Mouse (Mus musculus) liver, postnatal 0 days (tissue): ENCODE data around the gene Prrg1.

Experiments used
- CTCF ChIP-seq: sonication (generic); IDR thresholded peaks from 2 replicates; pipeline ENCODE4 v1.5.1; 2016; ENCODE audit warnings: antibody characterized with exemption, low read depth
- EP300 ChIP-seq: IDR thresholded peaks from 2 replicates; pipeline ENCODE4 v1.6.1; 2016; ENCODE audit warnings: antibody characterized with exemption, low read depth, mild to moderate bottlenecking

GRCm38 (mm10) chrX:78583202-78584004, at the start of gene Prrg1:
- no peak for TF ChIP-seq CTCF
- no peak for TF ChIP-seq EP300
